Mouse (Mus musculus) midbrain, embryonic 13.5 days (tissue): Measurements from ENCODE around the gene Actl7a. TPM values are rescaled to one million over a fixed set of nuclear protein-coding genes. Genes with fewer than 3 reads are reported as not detected.

Source experiments
- ATAC-seq: fragments of 200-750 bp; cut with Nextera tagmentation; 2 replicates; pipeline ENCODE4 v1.8.0; 2017; ENCODE audit warnings: mild to moderate bottlenecking, moderate TSS enrichment, moderate library complexity
- H3K27ac ChIP-seq: fragments of 300-500 bp; sonication (generic); 2 replicates; pipeline ENCODE4 v1.5.1; 2015; ENCODE audit warnings: inconsistent platforms, mild to moderate bottlenecking, moderate library complexity
- H3K27me3 ChIP-seq: fragments of 300-500 bp; sonication (generic); 2 replicates; pipeline ENCODE4 v1.6.1; 2015; ENCODE audit warnings: mild to moderate bottlenecking, inconsistent platforms
- H3K36me3 ChIP-seq: fragments of 300-500 bp; sonication (generic); 2 replicates; pipeline ENCODE4 v1.6.1; 2015; ENCODE audit warnings: mild to moderate bottlenecking, inconsistent platforms
- H3K4me1 ChIP-seq: fragments of 300-500 bp; sonication (generic); replicated peaks from 2 replicates; pipeline ENCODE4 v1.6.1; 2015; ENCODE audit warnings: inconsistent platforms
- H3K4me2 ChIP-seq: fragments of 300-500 bp; sonication (generic); replicated peaks from 2 replicates; pipeline ENCODE4 v1.6.1; 2015; ENCODE audit warnings: moderate library complexity, mild to moderate bottlenecking, inconsistent platforms
- H3K4me3 ChIP-seq: fragments of 300-500 bp; sonication (generic); replicated peaks from 2 replicates; pipeline ENCODE4 v1.5.1; 2015; ENCODE audit warnings: mild to moderate bottlenecking, inconsistent platforms
- H3K9ac ChIP-seq: fragments of 300-500 bp; sonication (generic); replicated peaks from 2 replicates; pipeline ENCODE4 v1.6.1; 2015; ENCODE audit warnings: mild to moderate bottlenecking, inconsistent platforms
- H3K9me3 ChIP-seq: fragments of 300-500 bp; sonication (generic); 2 replicates; pipeline ENCODE4 v1.6.1; 2016; ENCODE audit warnings: mild to moderate bottlenecking, inconsistent platforms
- WGBS: fragments of 180-500 bp; shearing (Covaris S2); methylation state at CpG from one replicate; pipeline ENCODE4 v1.1.7; 2015; 5-methylcytosine and 5-hydroxymethylcytosine counted together
- polyA plus RNA-seq: library from polyadenylated mRNA; unstranded; fragments of >200 nt; fragmentation: Nextera tagmentation; extraction: Ambion mirVana; gene quantifications from 2 replicates; pipeline ENCODE4 v1.2.1, GENCODE M21; 2015

The Actl7a gene
- 0.11 TPM in 1 of 2 replicates, not detected in the other for polyA plus RNA-seq

- peaks cover 49% of the 10 kb centered on the region for H3K36me3 ChIP-seq
- H3K27ac ChIP-seq, result no peak within 1 kb of the TSS
- H3K27me3 ChIP-seq, result no peaks in the 10 kb centered on the region
- H3K4me1 ChIP-seq, result no peaks in the 10 kb centered on the region
- no peak within 1 kb of the TSS for H3K4me2 ChIP-seq
- no peak within 1 kb of the TSS for H3K4me3 ChIP-seq
- 98% methylated on average over 21 of the region's 21 CpGs for WGBS
- no peaks in the 10 kb centered on the region; the same call in 1 of the 2 replicates for H3K9me3 ChIP-seq
- H3K9ac ChIP-seq, result no peak within 1 kb of the TSS
- no peak for ATAC-seq
Measured at GRCm38 (mm10) chr4:56743363-56744195, at the start of gene Actl7a. TSS of gene Actl7a (plus strand) at chr4:56743413.

DNA sequence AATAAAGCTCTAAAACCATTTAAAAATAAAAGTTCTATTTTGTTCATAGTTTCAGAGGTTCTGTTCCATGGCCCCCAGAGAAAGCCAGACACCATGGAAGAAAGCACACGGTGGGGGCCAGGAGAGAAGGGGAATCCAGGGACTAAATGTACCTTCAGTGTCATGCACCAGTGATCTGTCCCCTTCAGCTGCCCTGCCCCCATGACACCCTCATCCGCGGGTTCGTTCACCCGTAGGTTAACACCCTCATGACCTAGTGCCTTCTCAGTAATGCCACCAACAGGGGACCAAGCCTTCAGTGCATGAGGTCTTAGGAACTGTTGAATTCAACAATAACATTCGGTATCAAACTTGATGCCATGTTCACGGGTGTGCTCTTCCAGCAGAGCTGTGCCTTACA is 46.8 kb upstream of the Actl7a start:
- H3K36me3 ChIP-seq, result no peaks in the 10 kb centered on the region
- 84% methylated on average over 7 of the region's 7 CpGs for WGBS
- H3K27me3 ChIP-seq, result no peaks in the 10 kb centered on the region
- H3K4me3 ChIP-seq, result no peak overlapping the region
- no peak for ATAC-seq
- no peak overlapping the region for H3K27ac ChIP-seq
- no peak overlapping the region for H3K9ac ChIP-seq
- no peaks in the 10 kb centered on the region for H3K4me1 ChIP-seq
- no peak overlapping the region for H3K4me2 ChIP-seq
- H3K9me3 ChIP-seq, result no peaks in the 10 kb centered on the region

GRCm38 (mm10) chr4:56698671-56699070 is 44.5 kb upstream of the Actl7a start:
- Histone ChIP-seq H3K36me3 (no peaks in the 10 kb centered on the region), H3K4me2 (no peak overlapping the region), H3K27ac (no peak overlapping the region), H3K27me3 (no peaks in the 10 kb centered on the region), H3K4me1 (peaks cover 7% of the 10 kb centered on the region), H3K9me3 (no peaks in the 10 kb centered on the region), H3K4me3 (no peak overlapping the region), H3K9ac (no peak overlapping the region)
- WGBS, result 74% methylated on average over 5 of the region's 5 CpGs
- ATAC-seq, result no peak

DNA sequence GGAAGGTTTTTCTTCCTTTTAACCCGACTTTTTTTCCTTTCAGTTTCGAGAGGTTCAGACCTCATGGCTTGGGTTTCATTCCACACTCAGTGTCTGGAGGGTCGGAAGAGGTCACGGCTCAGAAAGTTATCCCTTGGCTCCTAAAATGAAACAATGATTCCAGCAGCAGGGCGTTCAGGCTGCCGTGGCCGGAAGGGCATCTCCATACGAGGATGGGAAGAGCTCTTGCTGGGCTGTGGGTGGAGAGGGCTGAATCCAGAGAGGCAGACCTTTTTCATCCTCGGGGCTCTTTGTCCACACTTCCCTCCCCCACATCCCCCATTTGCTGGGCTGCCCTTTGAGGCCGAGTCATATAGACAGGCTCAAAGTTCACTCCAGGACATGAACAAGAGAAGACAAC is 41.0 kb upstream of the Actl7a start:
- H3K27me3 ChIP-seq, result no peaks in the 10 kb centered on the region
- no peak overlapping the region for H3K9ac ChIP-seq
- 5% methylated on average over 10 of the region's 10 CpGs for WGBS
- H3K4me1 ChIP-seq, result peaks cover 10% of the 10 kb centered on the region
- H3K4me3 ChIP-seq, result no peak overlapping the region
- no peak overlapping the region for H3K27ac ChIP-seq
- no peak for ATAC-seq
- no peaks in the 10 kb centered on the region for H3K9me3 ChIP-seq
- H3K4me2 ChIP-seq, result 0 out of 2 replicates have a peak overlapping the region, but pooled peaks have one; percentile 20
- no peaks in the 10 kb centered on the region for H3K36me3 ChIP-seq

GRCm38 (mm10) chr4:56713155-56713554 is 30.1 kb upstream of the Actl7a start:
- no peak overlapping the region for H3K27ac ChIP-seq
- peaks cover 6% of the 10 kb centered on the region for H3K4me1 ChIP-seq
- H3K36me3 ChIP-seq, result no peaks in the 10 kb centered on the region
- WGBS, result 87% methylated on average over 3 of the region's 3 CpGs
- H3K4me2 ChIP-seq, result no peak overlapping the region
- H3K4me3 ChIP-seq, result no peak overlapping the region
- no peak overlapping the region for H3K9ac ChIP-seq
- no peaks in the 10 kb centered on the region for H3K27me3 ChIP-seq
- H3K9me3 ChIP-seq, result no peaks in the 10 kb centered on the region
- no peak for ATAC-seq

DNA sequence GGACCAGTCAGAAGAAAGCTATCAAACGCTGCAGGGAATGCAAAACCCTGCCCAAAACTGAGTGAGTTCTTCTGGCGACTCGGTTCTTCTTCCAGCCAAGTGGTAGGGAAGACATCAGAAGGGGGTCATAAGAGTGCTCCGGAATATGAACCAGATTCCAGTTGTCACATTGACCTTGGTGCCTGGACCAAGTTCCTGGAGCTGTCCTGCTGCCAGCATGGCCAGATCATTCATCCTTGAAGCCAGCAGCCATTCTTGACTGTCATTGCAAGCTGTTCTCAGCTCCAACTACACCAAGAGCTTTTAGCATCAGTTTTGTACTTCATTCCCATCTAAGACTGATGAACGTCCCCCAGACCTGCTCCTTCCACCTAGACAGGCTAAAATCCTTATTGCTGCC is 26.4 kb upstream of the Actl7a start:
- Histone ChIP-seq H3K4me2 (no peak overlapping the region), H3K36me3 (no peaks in the 10 kb centered on the region), H3K9ac (no peak overlapping the region), H3K4me1 (no peaks in the 10 kb centered on the region), H3K4me3 (no peak overlapping the region), H3K27me3 (no peaks in the 10 kb centered on the region), H3K27ac (no peak overlapping the region), H3K9me3 (no peaks in the 10 kb centered on the region)
- ATAC-seq, result no peak
- 61% methylated on average over 5 of the region's 5 CpGs for WGBS

- H3K9me3 ChIP-seq, result no peaks in the 10 kb centered on the region
- ATAC-seq, result no peak
- no peak overlapping the region for H3K9ac ChIP-seq
- H3K4me3 ChIP-seq, result no peak overlapping the region
- H3K27me3 ChIP-seq, result no peaks in the 10 kb centered on the region
- H3K4me1 ChIP-seq, result no peaks in the 10 kb centered on the region
- H3K36me3 ChIP-seq, result no peaks in the 10 kb centered on the region
- no peak overlapping the region for H3K27ac ChIP-seq
- H3K4me2 ChIP-seq, result no peak overlapping the region
- 88% methylated on average over 3 of the region's 3 CpGs for whole genome bisulfite sequencing
Measured at GRCm38 (mm10) chr4:56717932-56718331, 25.3 kb upstream of the Actl7a start.

- no peak overlapping the region for H3K27ac ChIP-seq
- H3K9me3 ChIP-seq, result no peaks in the 10 kb centered on the region
- H3K9ac ChIP-seq, result no peak overlapping the region
- H3K4me1 ChIP-seq, result no peaks in the 10 kb centered on the region
- no peaks in the 10 kb centered on the region for H3K36me3 ChIP-seq
- H3K4me2 ChIP-seq, result no peak overlapping the region
- WGBS, result 82% methylated on average over 12 of the region's 12 CpGs
- H3K27me3 ChIP-seq, result no peaks in the 10 kb centered on the region
- H3K4me3 ChIP-seq, result no peak overlapping the region
- ATAC-seq, result no peak
Measured at GRCm38 (mm10) chr4:56718573-56719442, 24.4 kb upstream of the Actl7a start.

DNA sequence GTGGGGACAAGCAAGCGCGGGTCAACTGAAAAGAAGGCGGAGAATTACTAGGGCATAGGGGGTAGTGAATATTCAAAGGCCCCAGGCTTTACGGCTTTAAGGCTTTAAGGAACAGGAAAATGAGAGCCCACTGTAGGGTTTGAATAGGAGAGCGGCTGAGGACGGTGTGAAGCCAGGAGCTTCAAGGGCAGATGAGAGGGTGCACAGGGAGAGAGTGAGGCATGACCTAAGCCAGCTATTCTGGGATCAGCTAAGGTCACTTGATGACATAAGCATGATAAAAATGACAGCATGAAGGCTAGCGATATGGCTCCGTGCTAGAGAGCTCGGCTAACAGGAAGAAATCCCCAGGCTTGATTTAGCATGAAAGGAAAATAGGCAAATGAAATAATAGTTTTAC is 23.8 kb upstream of the Actl7a start:
- H3K27ac ChIP-seq, result no peak overlapping the region
- no peak for ATAC-seq

DNA sequence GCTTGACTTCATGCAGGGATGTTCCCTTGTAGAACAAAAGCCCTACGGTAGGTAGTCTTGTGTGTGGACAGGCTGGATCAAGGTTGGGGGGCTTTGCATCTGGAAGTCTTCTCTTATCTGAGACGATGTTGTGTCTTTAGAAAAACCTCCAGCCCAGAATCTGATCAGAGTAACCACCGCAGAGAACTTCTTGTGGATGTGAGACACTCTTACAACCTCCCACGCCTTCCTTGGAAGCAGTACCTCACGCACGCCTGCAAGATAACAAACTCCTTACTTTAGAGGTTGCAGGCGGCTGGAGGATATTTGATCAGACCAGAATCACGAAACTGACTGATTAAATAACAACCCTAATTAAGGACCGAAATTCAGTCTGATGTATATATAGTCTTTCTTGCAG is 22.8 kb upstream of the Actl7a start:
- Histone ChIP-seq H3K9me3 (no peaks in the 10 kb centered on the region), H3K9ac (no peak overlapping the region), H3K27me3 (no peaks in the 10 kb centered on the region), H3K4me2 (no peak overlapping the region), H3K4me1 (no peaks in the 10 kb centered on the region), H3K36me3 (no peaks in the 10 kb centered on the region), H3K4me3 (no peak overlapping the region), H3K27ac (no peak overlapping the region)
- ATAC-seq, result no peak
- 88% methylated on average over 9 of the region's 9 CpGs for whole genome bisulfite sequencing

More for the DNA sequence above, 23.8 kb upstream of the Actl7a start:
- H3K9me3 ChIP-seq, result no peaks in the 10 kb centered on the region
- no peak overlapping the region for H3K9ac ChIP-seq
- WGBS, result 67% methylated on average over 9 of the region's 9 CpGs
- no peaks in the 10 kb centered on the region for H3K36me3 ChIP-seq
- H3K4me2 ChIP-seq, result no peak overlapping the region
- no peak overlapping the region for H3K4me3 ChIP-seq
- no peaks in the 10 kb centered on the region for H3K27me3 ChIP-seq
- H3K4me1 ChIP-seq, result no peaks in the 10 kb centered on the region

DNA sequence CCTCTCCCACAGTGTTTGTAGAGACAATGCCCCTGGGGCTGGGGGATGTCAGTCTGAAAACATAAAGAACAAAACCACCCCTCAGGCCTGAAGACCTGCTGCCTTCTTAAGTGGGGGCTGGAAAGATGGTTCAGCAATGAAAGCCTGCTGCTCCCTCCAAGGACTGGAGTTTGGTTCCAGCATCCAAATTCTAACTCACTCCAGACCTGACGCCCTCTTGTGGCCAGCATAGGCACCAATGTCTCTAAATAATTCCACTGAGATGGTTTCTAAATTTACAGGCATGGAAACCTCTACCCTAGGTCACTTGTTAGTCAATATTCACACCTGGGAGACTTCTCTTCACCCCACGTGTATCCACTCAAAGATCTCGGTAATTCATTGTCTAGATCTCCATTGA is 21.7 kb upstream of the Actl7a start:
- no peak for ATAC-seq
- Histone ChIP-seq H3K4me1 (no peaks in the 10 kb centered on the region), H3K27ac (no peak overlapping the region), H3K9me3 (no peaks in the 10 kb centered on the region), H3K4me3 (no peak overlapping the region), H3K4me2 (no peak overlapping the region), H3K9ac (no peak overlapping the region), H3K27me3 (no peaks in the 10 kb centered on the region), H3K36me3 (no peaks in the 10 kb centered on the region)
- 34% methylated on average over 3 of the region's 3 CpGs for WGBS

DNA sequence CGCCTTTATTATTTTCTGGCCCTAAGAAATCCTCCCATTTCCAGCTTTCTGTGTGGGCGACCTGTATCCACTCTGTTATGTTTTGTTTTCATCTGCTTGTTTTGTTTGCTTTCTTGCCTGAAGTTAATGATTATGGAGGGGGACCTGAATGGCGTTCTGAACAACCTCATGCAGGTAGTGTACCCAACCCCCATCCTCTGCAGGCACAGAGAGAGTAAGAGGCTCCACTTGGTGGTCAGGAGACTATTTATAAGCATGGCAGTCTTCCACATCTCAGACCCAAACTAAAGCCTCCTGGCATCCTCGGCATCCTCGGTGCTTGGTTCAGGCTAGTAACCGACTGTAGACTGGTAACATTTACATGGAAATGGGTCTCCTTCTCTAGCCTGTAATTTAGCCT is 20.9 kb upstream of the Actl7a start:
- 75% methylated on average over 6 of the region's 6 CpGs for WGBS
- no peak overlapping the region for H3K9ac ChIP-seq
- no peaks in the 10 kb centered on the region for H3K4me1 ChIP-seq
- no peak for ATAC-seq
- no peak overlapping the region for H3K27ac ChIP-seq
- H3K9me3 ChIP-seq, result peaks cover 1% of the 10 kb centered on the region; the same call in 1 of the 2 replicates
- H3K4me3 ChIP-seq, result no peak overlapping the region
- no peaks in the 10 kb centered on the region for H3K27me3 ChIP-seq
- no peaks in the 10 kb centered on the region for H3K36me3 ChIP-seq
- H3K4me2 ChIP-seq, result no peak overlapping the region
